Mouse (Mus musculus) kidney, adult 11 months (tissue): Measurements from ENCODE around the gene Frmd4a.

Source experiments
- DNase-seq: peaks from one replicate; pipeline ENCODE4 v3.0.0; 2022

The Frmd4a gene

GRCm38 (mm10) chr2:4017528-4018288, at the start of gene Frmd4a:
Gene Frmd4a, plus strand, starts transcription at chr2:4017717.
- no peak for DNase-seq

- no peak for DNase-seq
Measured at GRCm38 (mm10) chr2:3988876-3989275, 28.6 kb upstream of the Frmd4a start.

GRCm38 (mm10) chr2:3990431-3990830, 27.1 kb upstream of the Frmd4a start:
- DNase-seq, result no peak

GRCm38 (mm10) chr2:4018431-4018876, 937 bp downstream of the Frmd4a start:
- DNase-seq, result no peak

- DNase-seq, result no peak
Measured at GRCm38 (mm10) chr2:4018909-4019308, 1.4 kb downstream of the Frmd4a start.

- no peak for DNase-seq
Measured at GRCm38 (mm10) chr2:4024927-4025326, 7.4 kb downstream of the Frmd4a start.

GRCm38 (mm10) chr2:4029031-4029747, 11.7 kb downstream of the Frmd4a start:
- no peak for DNase-seq

- DNase-seq, result no peak
Measured at GRCm38 (mm10) chr2:4036153-4036589, 18.7 kb downstream of the Frmd4a start.

- no peak for DNase-seq
Measured at GRCm38 (mm10) chr2:4036651-4037117, 19.2 kb downstream of the Frmd4a start.

GRCm38 (mm10) chr2:4042009-4042408, 24.5 kb downstream of the Frmd4a start:
- no peak for DNase-seq

GRCm38 (mm10) chr2:4055481-4055880, 38.0 kb downstream of the Frmd4a start:
- DNase-seq, result no peak

GRCm38 (mm10) chr2:4060675-4061074, 43.2 kb downstream of the Frmd4a start:
- no peak for DNase-seq

- no peak for DNase-seq
Measured at GRCm38 (mm10) chr2:4071831-4072230, 54.3 kb downstream of the Frmd4a start.

- DNase-seq, result no peak
Measured at GRCm38 (mm10) chr2:4083877-4084276, 66.4 kb downstream of the Frmd4a start.

- DNase-seq, result no peak
Measured at GRCm38 (mm10) chr2:4097601-4098000, 80.1 kb downstream of the Frmd4a start.

GRCm38 (mm10) chr2:4098948-4099776, 81.6 kb downstream of the Frmd4a start:
- DNase-seq, result no peak

- no peak for DNase-seq
Measured at GRCm38 (mm10) chr2:4099777-4100104, 82.2 kb downstream of the Frmd4a start.

GRCm38 (mm10) chr2:4101370-4101769, 83.9 kb downstream of the Frmd4a start:
- DNase-seq, result no peak

- DNase-seq, result no peak
Measured at GRCm38 (mm10) chr2:4113303-4113920, 95.9 kb downstream of the Frmd4a start.

- no peak for DNase-seq
Measured at GRCm38 (mm10) chr2:4119678-4120458, 102.4 kb downstream of the Frmd4a start.

- no peak for DNase-seq
Measured at GRCm38 (mm10) chr2:4131216-4131615, 113.7 kb downstream of the Frmd4a start.

- no peak for DNase-seq
Measured at GRCm38 (mm10) chr2:4137493-4137892, 120.0 kb downstream of the Frmd4a start.
